Mouse (Mus musculus) T-helper 2 cell (primary cell): ENCODE measurements around the gene Osbpl10.
"Not testable (repeated sequence)": the region's sequence is repeated elsewhere in the genome, so short reads cannot be mapped to it uniquely, and the experiment has no call there.

Experiments
- in situ Hi-C: fragments of 300-600 bp; cut with MboI, MseI; formaldehyde crosslinking; loops from one replicate; pipeline ENCODE4 v1.15.1; 2025; ENCODE audit warnings: high pct_unique_total_duplicates

Gene Osbpl10

DNA sequence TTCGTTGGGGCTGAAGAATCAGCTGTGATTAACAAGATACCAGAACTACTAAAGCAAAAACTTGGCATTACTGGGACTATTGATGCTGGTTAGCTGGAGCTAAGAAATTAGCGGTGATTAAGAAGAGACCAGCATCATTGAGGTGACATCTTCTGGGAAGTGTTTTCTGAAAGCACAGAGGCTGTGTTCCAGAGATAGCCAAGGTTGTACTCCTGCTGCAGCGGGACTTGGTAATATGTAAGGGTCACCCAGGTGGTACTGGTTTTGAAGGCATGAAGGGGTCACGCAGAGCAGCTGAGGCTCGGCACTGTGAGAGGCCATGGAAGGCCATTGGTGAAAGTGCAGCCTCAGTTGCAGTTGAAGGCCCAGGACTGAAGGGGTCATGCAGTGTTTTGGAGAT, 294.1 kb downstream of the Osbpl10 start:
- in situ Hi-C loops = not testable (repeated sequence)

DNA sequence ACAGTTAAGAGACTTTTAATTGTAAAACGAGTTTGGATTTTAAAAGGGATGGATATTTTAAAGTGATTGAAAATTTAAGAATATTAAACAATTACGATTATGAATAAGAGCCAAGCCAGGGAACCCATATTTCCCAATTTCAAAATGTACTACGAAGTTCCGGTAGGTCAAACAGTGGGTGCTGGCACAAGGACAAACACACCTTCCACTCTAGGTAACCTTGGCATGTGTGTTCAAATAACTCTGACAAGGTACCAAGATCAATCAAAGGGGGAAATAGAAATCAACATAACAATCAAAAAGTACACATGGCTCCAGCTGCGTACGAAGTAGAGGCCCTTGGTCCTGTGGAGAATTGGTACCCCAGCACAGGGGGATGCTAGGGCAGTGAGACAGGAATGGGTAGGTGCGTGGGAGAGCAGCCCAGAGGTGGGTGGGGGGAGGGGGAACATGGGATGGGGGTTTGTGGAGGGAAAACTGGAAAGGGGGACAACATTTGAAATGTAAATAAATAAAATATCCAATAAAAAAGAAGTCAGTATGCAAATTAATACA, 294.8 kb downstream of the Osbpl10 start:
- in situ Hi-C loops = no loop called here

DNA sequence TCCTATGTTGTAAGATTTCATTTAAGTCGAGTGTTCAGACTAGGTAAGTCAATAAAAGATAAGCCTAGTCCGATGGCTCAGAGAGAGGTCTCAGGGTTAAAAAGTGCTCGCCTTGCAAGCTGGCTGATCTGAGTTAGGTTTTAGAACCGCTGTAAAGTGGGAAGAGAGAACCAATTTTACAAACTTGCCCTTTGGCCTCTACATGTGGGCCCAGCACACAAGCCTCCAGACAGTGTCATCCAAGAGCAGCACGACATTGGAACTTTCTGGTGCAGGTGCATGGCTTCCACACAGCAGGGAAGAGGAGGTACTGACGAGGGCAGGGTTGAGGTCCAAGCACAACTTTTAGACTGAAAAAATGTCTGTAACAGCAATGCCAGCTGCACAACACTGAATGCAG, 296.4 kb downstream of the Osbpl10 start:
- in situ Hi-C loops = no loop called here

DNA sequence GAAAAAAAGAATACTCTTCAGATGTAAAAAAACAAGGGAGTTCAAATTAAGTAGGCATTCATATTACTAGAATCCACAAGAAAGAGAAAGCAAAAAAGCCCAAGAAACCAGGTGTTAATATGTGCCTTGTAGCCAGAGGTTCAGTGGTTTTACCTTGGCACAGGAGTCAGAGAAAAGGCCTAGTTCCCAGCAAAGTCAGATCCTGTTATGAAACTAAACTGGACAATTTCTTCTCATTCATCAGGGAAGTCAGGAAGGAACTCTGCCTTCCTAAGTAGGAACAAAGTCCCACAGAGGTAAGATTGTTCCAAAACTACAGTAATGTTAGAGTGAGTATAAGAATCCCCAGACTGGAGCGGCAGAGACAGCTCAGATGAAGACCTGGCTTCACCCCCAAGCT, 300.3 kb downstream of the Osbpl10 start:
- in situ Hi-C loops = no loop called here
